Mouse (Mus musculus) inflammation-experienced regulatory T-cells, adult 16 weeks (primary cell): ENCODE results near the gene St6galnac5. TPM values are rescaled to one million over a fixed set of nuclear protein-coding genes. Genes with fewer than 3 reads are reported as not detected.

ENCODE experiments used
- polyA plus RNA-seq: library from polyadenylated mRNA; unstranded; fragments of 100-300 nt; shearing (Covaris generic); gene quantifications from one replicate; pipeline ENCODE4 v1.2.1, GENCODE M21; 2017

The St6galnac5 gene
- not detected for polyA plus RNA-seq

GRCm38 (mm10) chr3:152981988-152982387, at the start of gene St6galnac5:
Gene St6galnac5, minus strand, starts transcription at chr3:152982246.

